In the genomic region with DNA sequence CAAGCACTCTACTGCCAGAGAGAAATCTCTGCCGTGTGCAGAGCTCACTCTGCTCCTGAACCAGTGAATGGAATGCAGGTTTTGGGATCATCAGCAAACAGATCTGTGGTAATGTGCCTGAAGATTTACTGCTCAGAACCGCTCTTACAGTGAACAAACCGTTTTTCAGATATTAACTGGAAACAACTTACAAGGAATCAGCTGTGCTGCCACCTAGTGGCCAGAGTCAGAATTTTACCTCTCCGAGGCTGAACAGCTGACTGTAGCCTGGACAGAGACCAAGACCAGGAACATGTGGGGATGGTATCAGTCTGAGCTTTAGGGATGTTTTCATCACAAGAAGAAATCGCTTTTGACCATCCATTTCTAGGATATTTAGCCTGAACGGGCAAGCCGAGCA, we compare ENCODE assay signal across 8 mouse cellular contexts.
DNase-seq lines count a peak whose midpoint lies in the region; ATAC-seq and TF ChIP-seq lines count a peak whose summit lies in the region.
"Not testable (repeated sequence)": the region's sequence is repeated elsewhere in the genome, so short reads cannot be mapped to it uniquely, and the experiment has no call there.

No protein-coding gene starts in this region.

- ATAC-seq in intestine, postnatal 0 days; midbrain, postnatal 0 days (ENCODE audit: low FRiP score); stomach, postnatal 0 days (ENCODE audit: low FRiP score, low TSS enrichment): not testable (repeated sequence)

- H3K27ac ChIP-seq in MEL (ENCODE audit: control insufficient read depth, low read depth, low read length); gastrocnemius, adult 2 months; intestine, postnatal 0 days (ENCODE audit: low read depth, low read length); layer of hippocampus, adult 2 months; midbrain, postnatal 0 days (ENCODE audit: low read depth, low read length); stomach, postnatal 0 days (replicated peaks): not testable (repeated sequence)

- peak; percentile 15 for DNase-seq in MEL (ENCODE audit: low read depth, low spot score)
- DNase-seq in cerebellum, adult 8-10 months = peak; percentile 6
- peak; percentile 28 for DNase-seq in gastrocnemius, adult 2 months
- DNase-seq in layer of hippocampus, adult 2 months (ENCODE audit: low spot score in 2 of 2) = peak in 1 of 2 experiments; percentile 43
- peak; percentile 25 for DNase-seq in left cerebral cortex, postnatal 4 days
- not testable (repeated sequence) for DNase-seq in midbrain, postnatal 0 days (ENCODE audit: low spot score); stomach, postnatal 0 days (ENCODE audit: low spot score)

- H3K9me3 ChIP-seq in MEL (replicated peaks; ENCODE audit: insufficient read depth, low read length); intestine, postnatal 0 days (ENCODE audit: control insufficient read depth); midbrain, postnatal 0 days (ENCODE audit: low read length); stomach, postnatal 0 days (ENCODE audit: control insufficient read depth, low read length): not testable (repeated sequence)

- H3K36me3 ChIP-seq in MEL (ENCODE audit: control insufficient read depth in 1 of 2, insufficient read depth in 2 of 2, low read length in 2 of 2); intestine, postnatal 0 days (ENCODE audit: control insufficient read depth, insufficient read depth); midbrain, postnatal 0 days (ENCODE audit: insufficient read depth, low read length); stomach, postnatal 0 days (ENCODE audit: control insufficient read depth, insufficient read depth, low read length): not testable (repeated sequence)

- 36% methylated on average over 6 of the region's 7 CpGs for WGBS in intestine, postnatal 0 days
- 30% methylated on average over 5 of the region's 7 CpGs for WGBS in midbrain, postnatal 0 days
- WGBS in stomach, postnatal 0 days = 18% methylated on average over 6 of the region's 7 CpGs

- peak in 2 of 3 experiments; percentile 10 to 17; a peak in 2 of 6 replicates for TF ChIP-seq CTCF in MEL (IDR thresholded peaks at IDR 0.05 in 2 of 3, conservative IDR thresholded peaks at IDR 0.05 in 1 of 3; ENCODE audit: control insufficient read depth in 1 of 3, insufficient read depth in 1 of 3, low read depth in 2 of 3, low read length in 3 of 3, poor library complexity in 1 of 3, severe bottlenecking in 1 of 3)
- TF ChIP-seq CTCF in gastrocnemius, adult 2 months (IDR thresholded peaks at IDR 0.05) = peak; percentile 37
- TF ChIP-seq CTCF in intestine, postnatal 0 days (IDR thresholded peaks at IDR 0.05; ENCODE audit: low read depth) = peak; percentile 36
- peak; percentile 61 for TF ChIP-seq CTCF in layer of hippocampus, adult 2 months (conservative IDR thresholded peaks at IDR 0.05)
- TF ChIP-seq CTCF in midbrain, postnatal 0 days (IDR thresholded peaks at IDR 0.05) = peak; percentile 39
- TF ChIP-seq CTCF in stomach, postnatal 0 days (IDR thresholded peaks at IDR 0.05; ENCODE audit: low read depth) = peak; percentile 42

- not testable (repeated sequence) for H3K4me3 ChIP-seq in MEL (ENCODE audit: control insufficient read depth in 1 of 2, insufficient read depth in 1 of 2, low read depth in 2 of 2, low read length in 2 of 2); gastrocnemius, adult 2 months; intestine, postnatal 0 days (ENCODE audit: low read depth, low read length); layer of hippocampus, adult 2 months; midbrain, postnatal 0 days (ENCODE audit: low read depth, low read length); stomach, postnatal 0 days (ENCODE audit: low read depth, low read length)

- not testable (repeated sequence) for H3K9ac ChIP-seq in MEL (ENCODE audit: control insufficient read depth, low read depth, low read length, poor library complexity, severe bottlenecking); intestine, postnatal 0 days (ENCODE audit: low read depth, low read length); midbrain, postnatal 0 days (replicated peaks; ENCODE audit: low read length, poor library complexity, severe bottlenecking); stomach, postnatal 0 days (ENCODE audit: low read length)

- not testable (repeated sequence) for H3K4me2 ChIP-seq in intestine, postnatal 0 days (replicated peaks; ENCODE audit: low read depth); midbrain, postnatal 0 days (ENCODE audit: low read depth, low read length, poor library complexity, severe bottlenecking); stomach, postnatal 0 days (replicated peaks; ENCODE audit: low read depth)

- not testable (repeated sequence) for TF ChIP-seq RAD21 in MEL (IDR thresholded peaks at IDR 0.05; ENCODE audit: low read depth, low read length)

- not testable (repeated sequence) for TF ChIP-seq EP300 in MEL (IDR thresholded peaks at IDR 0.05; ENCODE audit: low read depth in 1 of 2, low read length in 2 of 2); stomach, postnatal 0 days (optimal IDR thresholded peaks at IDR 0.05)

- H3K79me2 ChIP-seq in MEL (ENCODE audit: control insufficient read depth, insufficient read depth, low read length, poor library complexity) = not testable (repeated sequence)

- not testable (repeated sequence) for H3K4me1 ChIP-seq in MEL (ENCODE audit: control insufficient read depth in 1 of 2, insufficient read depth in 2 of 2, low read length in 2 of 2); intestine, postnatal 0 days (replicated peaks; ENCODE audit: control insufficient read depth, insufficient read depth, low read length); midbrain, postnatal 0 days (ENCODE audit: insufficient read depth, low read length); stomach, postnatal 0 days (replicated peaks; ENCODE audit: control insufficient read depth, insufficient read depth)

- TF ChIP-seq POLR2A in MEL (IDR thresholded peaks at IDR 0.05; ENCODE audit: control insufficient read depth in 1 of 2, insufficient read depth in 1 of 2, low read depth in 1 of 2, low read length in 2 of 2, poor library complexity in 1 of 2) = not testable (repeated sequence)

- intact Hi-C loops in gastrocnemius, adult 2 months (cut with DNase I); left cerebral cortex, postnatal 4 days (cut with DNase I): not testable (repeated sequence)

- not testable (repeated sequence) for H3K27me3 ChIP-seq in MEL (ENCODE audit: control insufficient read depth in 1 of 2, insufficient read depth in 2 of 2, low read length in 2 of 2); intestine, postnatal 0 days (replicated peaks; ENCODE audit: control insufficient read depth, insufficient read depth, low read length); midbrain, postnatal 0 days (ENCODE audit: insufficient read depth, low read length); stomach, postnatal 0 days (ENCODE audit: control insufficient read depth, insufficient read depth, low read length)
